Mouse (Mus musculus) G1E-ER4 (cell line): ENCODE data around the gene H1fx. TPM values are rescaled to one million over a fixed set of nuclear protein-coding genes. Genes with fewer than 3 reads are reported as not detected.

Experiments
- GATA1 ChIP-seq: IDR thresholded peaks from one replicate; pipeline ENCODE4 v1.8.0; 2012; ENCODE audit warnings: low read length, inconsistent platforms
- polyA plus RNA-seq: library from polyadenylated mRNA; stranded (reverse); fragments of >175 nt; gene quantifications from 2 replicates; pipeline ENCODE4 v1.2.3, GENCODE M21; 2012

The H1fx gene
- polyA plus RNA-seq, 1 experiment = not detected

DNA sequence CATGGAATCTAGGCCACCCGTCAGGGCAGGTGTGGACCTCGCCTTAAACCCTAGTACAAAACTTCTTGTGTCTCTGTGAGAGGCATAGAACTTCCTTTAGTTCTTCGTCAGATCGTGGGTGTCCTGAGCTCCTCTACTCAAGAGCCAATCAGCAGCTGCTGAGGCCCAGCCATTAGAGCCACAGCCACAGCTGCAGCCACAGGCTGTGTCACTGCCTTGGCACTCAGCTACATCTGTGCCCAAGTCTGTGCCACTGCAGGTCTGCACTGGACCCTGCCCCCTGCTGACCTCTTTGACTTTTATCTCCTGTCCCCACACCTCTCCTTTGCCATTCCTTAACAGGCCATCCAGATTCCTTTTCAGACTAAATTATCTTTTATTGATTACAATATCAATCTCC lies 9.8 kb upstream of the H1fx start:
- no peak for TF ChIP-seq GATA1

DNA sequence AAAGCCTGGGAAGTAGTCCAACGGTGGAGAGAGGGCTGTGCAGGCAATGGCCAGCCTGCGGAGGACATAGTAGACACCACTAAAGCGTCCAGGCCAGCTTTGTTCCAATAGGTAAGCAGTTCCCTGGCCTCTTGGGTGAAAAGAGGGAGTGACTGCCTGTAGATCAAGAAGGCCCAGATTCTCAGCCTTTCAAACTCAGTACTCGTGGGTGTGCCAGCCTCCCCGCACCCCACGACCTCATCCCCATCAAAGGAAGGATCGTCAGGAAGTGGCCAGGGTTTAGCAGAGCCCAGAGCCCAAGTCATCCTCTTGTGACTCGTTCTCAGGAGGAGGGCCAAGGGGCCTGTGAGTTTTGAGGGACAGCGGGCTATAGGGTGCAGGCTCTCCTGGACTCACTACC lies 1.1 kb upstream of the H1fx start:
- no peak for TF ChIP-seq GATA1

DNA sequence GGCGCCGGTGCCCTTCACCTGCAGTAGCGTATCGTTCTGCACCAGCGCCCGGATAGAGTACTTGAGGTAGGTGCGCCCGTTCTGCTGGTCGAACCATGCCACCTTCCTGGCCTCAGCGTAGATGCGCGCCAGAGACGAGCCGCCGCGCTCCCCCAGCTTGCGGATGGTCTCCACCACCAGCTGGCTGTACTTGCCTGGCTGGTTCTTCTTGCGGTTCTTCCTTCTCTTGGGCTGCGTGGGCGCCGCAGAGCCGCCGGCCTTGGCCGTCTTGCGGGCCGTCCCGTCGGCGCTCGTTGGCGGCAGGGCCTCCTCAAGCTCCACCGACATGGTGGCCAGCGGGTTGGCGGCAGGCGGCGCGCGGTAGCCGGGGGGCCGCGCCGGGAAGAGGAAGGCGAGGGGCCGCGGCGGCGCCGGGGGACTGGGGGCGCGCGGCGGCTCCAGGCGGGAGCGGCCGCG lies 379 bp downstream of the H1fx start:
- no peak for TF ChIP-seq GATA1

DNA sequence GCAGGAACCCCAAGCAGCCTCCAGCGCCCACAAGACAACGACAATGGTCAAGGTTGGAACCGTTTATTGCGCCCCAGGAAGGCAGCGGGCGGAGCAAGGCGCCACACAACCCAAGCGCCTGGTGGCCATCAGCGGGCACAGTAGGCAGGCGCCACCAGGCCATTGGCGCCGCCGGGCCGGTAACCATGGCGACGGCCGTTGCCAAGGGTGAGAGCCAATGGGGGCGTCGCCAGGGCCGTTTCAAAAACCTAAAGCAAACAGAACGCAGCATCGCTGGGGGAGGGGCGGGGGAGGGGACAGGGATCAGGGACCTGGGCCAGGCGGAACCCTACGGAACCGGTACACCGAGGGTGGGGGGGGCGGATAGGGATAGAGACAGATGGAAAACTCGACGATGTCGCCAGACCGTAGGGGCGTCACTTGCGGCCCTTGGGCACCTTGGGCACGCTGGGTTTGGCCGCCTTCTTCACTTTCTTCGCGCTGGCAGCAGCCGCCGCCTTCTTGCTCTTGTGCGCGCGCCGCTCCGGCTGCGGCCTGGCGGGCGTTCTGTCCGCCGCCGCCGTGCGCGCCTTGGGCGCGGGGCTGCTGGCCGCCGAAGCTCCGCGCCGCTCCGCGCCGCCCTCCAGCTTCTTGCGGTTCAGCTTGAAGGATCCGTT lies 935 bp downstream of the H1fx start:
- no peak for TF ChIP-seq GATA1

DNA sequence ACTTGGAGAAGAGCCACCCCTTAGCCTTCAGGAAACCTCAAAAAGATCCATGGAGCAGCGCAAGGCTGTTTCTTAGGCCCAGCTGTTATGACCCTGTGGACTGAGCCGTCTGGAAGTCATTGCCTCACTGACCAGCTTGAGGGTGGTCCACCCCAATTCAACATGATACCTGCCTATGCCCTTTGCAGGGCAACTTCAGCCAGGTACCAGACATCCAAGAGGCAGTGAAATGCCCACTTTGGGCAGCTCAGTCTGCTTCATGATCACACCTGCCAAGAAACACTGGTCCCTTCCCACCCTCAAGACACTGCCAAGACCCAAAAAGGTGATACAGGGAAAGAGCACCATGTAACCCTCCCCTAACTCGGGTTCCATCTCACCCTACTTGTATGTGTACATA lies 1.7 kb downstream of the H1fx start:
- no peak for TF ChIP-seq GATA1

DNA sequence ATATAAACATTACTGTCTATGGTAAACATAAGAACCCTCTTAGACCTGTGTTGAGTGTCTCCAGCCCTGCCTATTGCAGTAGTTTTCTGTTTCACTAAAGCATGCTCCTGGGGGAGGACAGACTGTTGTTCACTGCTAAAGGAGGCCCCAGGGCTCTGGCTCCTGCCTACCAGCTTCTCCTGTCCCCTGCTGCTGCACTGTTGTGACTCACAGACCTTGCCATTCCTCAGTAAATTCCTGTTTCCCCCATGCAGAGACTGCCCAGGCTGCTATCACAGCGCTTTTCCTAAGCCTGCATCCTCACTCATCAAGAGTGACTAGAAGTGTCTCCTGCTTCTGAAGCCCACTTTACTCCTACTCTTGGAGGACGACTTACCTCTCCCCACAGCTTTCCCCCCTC lies 11.4 kb downstream of the H1fx start:
- TF ChIP-seq GATA1 = no peak

DNA sequence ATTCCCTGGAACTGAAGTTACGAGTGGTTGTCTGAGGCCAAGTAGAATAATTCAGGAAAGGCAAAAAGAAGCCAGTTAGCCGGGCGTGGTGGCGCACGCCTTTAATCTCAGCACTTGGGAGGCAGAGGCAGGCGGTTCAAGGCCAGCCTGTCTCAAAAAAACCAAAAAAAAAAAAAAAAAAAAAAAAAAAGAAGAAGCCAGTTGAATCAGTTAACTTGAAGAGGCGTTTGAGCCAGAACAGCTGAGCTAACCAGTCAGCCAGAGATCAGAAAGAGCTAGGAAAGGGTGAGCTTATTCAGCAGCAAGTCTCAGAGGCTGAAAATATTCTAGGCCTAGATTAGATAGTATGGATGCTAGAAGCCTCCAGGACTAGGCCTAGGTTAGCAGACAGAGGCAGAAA lies 39.3 kb downstream of the H1fx start:
- TF ChIP-seq GATA1 = no peak

DNA sequence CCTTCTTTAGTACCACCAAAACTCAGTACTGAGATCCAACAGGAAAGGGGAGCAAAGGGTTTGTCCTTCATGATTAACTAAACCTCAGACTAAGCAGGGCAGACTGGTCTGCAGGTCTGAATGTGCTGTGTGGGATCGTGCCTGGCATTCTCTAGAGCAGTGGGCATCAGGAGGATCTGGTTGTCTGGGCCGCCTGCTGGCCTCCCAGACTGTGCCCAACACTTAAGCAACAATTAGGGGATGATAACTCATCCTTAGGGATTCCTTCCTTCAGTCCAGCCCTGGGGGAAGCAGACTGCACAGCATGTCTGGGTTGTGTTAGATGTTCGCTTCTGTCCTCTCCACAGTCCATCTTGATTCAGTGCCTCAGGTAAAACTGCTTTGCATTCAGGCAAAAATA lies 42.5 kb downstream of the H1fx start:
- no peak for TF ChIP-seq GATA1

DNA sequence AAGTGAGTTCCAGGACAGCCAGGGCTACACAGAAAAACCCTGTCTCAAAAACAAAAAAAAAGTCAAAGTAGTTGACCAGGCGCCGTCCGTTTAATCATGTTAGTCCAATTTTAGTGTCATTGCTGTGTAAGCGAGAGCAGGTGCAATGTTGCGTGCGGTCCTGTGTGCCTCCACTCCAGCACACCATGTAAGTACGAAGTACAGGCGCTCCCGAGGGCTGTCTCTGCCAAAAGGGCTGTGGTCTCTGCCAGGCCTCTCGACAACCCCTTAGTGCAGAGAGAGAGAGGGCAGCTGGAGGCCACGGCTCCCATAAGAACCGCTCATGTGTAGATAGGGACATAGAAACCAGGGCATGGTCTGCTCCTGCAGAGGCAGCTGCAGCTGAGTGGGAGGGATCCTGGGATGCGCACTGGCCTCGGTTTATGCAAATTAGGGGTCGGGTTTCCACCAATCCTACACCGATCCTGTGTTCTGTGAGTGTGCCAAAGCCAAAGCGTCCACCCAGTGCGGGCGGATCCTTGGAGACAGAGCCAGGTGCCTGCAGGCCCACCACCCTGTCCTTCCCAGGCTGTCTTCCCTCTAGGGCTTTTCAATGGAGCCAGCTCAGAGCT lies 44.2 kb downstream of the H1fx start:
- TF ChIP-seq GATA1 = no peak

DNA sequence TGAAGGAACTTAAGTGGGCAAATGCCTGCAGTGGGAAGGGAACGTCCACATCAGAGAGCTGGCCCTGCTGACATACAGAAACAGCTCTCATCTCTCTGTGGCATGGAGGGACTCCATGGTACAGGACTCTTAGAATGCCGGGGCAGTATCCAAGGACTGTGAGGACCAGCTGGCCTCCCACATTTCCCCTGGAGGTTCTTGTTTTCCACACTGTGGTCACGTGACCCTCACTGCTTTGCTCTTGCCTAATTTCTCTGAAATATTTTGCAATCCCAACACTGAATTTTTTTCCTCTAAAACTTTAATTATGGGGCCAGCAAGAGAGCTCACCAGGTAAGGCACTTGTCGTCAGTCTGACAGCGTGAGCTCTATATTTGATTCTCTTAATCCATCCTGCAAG lies 46.4 kb downstream of the H1fx start:
- TF ChIP-seq GATA1 = no peak

Other genes with a start within 250 kb of the H1fx start
- gene Gp9, start 203.6 kb downstream of the H1fx start, polyA plus RNA-seq = 0.50 and 0.90 TPM in 2 replicates
- 16.4 and 40.9 TPM in 2 replicates for gene Rab43, start 169.5 kb downstream of the H1fx start, polyA plus RNA-seq
- gene Gm45140, start 145.8 kb downstream of the H1fx start, polyA plus RNA-seq = 11.0 and 20.9 TPM in 2 replicates
- gene Isy1, start 142.8 kb downstream of the H1fx start, polyA plus RNA-seq = 39.8 and 51.1 TPM in 2 replicates
- gene Cnbp, start 130.5 kb downstream of the H1fx start, polyA plus RNA-seq = 136 and 182 TPM in 2 replicates
- gene Copg1, start 93.8 kb downstream of the H1fx start, polyA plus RNA-seq = 24.3 and 50.8 TPM in 2 replicates
- 21.1 and 28.9 TPM in 2 replicates for gene Hmces, start 67.7 kb downstream of the H1fx start, polyA plus RNA-seq
- 99.5 and 147 TPM in 2 replicates for gene Rab7, start 63.6 kb upstream of the H1fx start, polyA plus RNA-seq
- gene Rpn1, start 102.8 kb upstream of the H1fx start, polyA plus RNA-seq = 39.1 and 45.3 TPM in 2 replicates
- gene Gata2, start 212.3 kb upstream of the H1fx start, polyA plus RNA-seq = 1,839 and 2,306 TPM in 2 replicates
- not detected in 2 replicates for gene Dnajb8, start 240.6 kb upstream of the H1fx start, polyA plus RNA-seq